Mouse (Mus musculus) small intestine, adult 2 months (tissue): ENCODE data around the gene Bola2.
"Not testable (repeated sequence)": the region's sequence is repeated elsewhere in the genome, so short reads cannot be mapped to it uniquely, and the experiment has no call there.

Experiments used
- CTCF ChIP-seq: fragments of 200-500 bp; IDR thresholded peaks from 2 replicates; pipeline ENCODE4 v1.5.1; 2012; ENCODE audit warnings: low read depth, mild to moderate bottlenecking, control low read depth, inconsistent platforms, low read length, moderate library complexity, mixed read lengths; ENCODE audit not compliant: insufficient replicate concordance, insufficient read length; ENCODE audit errors: extremely low read depth
- POLR2A ChIP-seq: fragments of 200-500 bp; IDR thresholded peaks from 2 replicates; pipeline ENCODE4 v1.6.1; 2012; ENCODE audit warnings: low read depth, mild to moderate bottlenecking, control low read depth, inconsistent platforms, low read length, moderate library complexity

DNA sequence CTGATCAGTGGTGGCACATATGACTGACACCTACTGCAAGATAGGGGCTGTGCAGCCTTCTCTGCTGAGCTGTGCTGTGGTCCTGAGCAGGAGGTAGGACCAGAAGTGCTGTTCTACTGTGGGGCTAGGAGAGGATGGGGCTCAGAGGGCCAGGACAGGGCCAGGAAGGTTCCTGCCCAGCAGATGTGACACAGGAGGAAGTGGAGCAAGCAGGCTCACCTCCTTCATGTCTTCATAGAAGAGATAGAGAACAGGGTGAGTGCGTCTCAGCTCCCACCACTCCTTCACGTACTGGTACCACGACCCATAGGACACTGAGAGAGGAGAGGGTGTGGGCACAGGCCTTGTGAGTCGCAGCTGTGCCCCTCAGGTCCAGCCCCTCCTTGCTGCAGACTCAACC is 7.0 kb upstream of the Bola2 start:
- not testable (repeated sequence) for TF ChIP-seq CTCF, POLR2A
